Mouse (Mus musculus) lung, adult 2 months (tissue): ENCODE results near the gene Cmklr1.

Experiments
- CTCF ChIP-seq: fragments of 200-500 bp; IDR thresholded peaks from 2 replicates; pipeline ENCODE4 v1.5.1; 2011; ENCODE audit warnings: mild to moderate bottlenecking, low read length, control low read depth; ENCODE audit not compliant: insufficient read depth
- POLR2A ChIP-seq: fragments of 200-500 bp; IDR thresholded peaks from 2 replicates; pipeline ENCODE4 v1.6.1; 2011; ENCODE audit warnings: low read depth, mild to moderate bottlenecking, control low read depth, low read length, borderline replicate concordance; ENCODE audit errors: extremely low read depth

DNA sequence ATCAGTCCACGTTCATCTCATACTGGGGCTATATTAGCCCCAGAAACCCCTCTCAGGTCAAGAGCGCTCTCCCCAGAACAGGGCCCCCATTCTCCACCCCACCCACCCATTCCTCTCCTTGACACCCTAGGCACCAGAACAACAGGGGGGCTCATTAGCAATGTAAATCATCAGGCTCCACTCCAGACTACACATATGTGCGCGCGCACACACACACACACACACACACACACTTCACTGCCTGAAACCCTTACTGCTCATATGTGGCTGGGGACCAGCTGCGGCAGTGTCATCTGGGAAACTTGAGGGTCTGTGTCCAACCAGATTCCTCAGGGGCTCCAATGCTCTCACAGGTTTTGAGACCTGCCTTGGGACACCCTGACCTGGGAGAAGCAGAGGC is 71.8 kb downstream of the Cmklr1 start:
- TF ChIP-seq CTCF (no peak), POLR2A (no peak)
